Mouse (Mus musculus) gastrocnemius, adult 2 months (tissue): ENCODE results near the gene Mrgprx1. TPM values are rescaled to one million over a fixed set of nuclear protein-coding genes. Genes with fewer than 3 reads are reported as not detected.

Source experiments
- DNase-seq: peaks from one replicate; pipeline ENCODE4 v3.0.0; 2022
- H3K27ac ChIP-seq: fragments of 200-600 bp; 2 replicates; pipeline ENCODE4 v1.8.1; 2022; ENCODE audit warnings: mild to moderate bottlenecking
- H3K4me3 ChIP-seq: fragments of 200-600 bp; 2 replicates; pipeline ENCODE4 v1.8.1; 2022; ENCODE audit warnings: mild to moderate bottlenecking, moderate library complexity
- CTCF ChIP-seq: fragments of 200-600 bp; IDR thresholded peaks from 2 replicates; pipeline ENCODE4 v1.8.1; 2022; ENCODE audit warnings: antibody characterized with exemption, mild to moderate bottlenecking, moderate library complexity
- intact Hi-C: fragments of 180-260 bp; cut with DNase I; formaldehyde crosslinking; loops from one replicate; pipeline ENCODE4 v1.15.1; 2025
- long read RNA-seq, 2 experiments: library from polyadenylated mRNA; stranded (forward); transcript quantifications; one replicate each; pipeline ENCODE4 v2.0.0; 2021
- total RNA-seq, 2 experiments: library from RNA; stranded (reverse); gene quantifications; 2 replicates each; pipeline ENCODE4 v1.2.3; 2021

Mrgprx1 gene
- total RNA-seq = not detected
- long read RNA-seq, experiment 1 = 0 reads
- long read RNA-seq, experiment 2 = 0 reads

GRCm38 (mm10) chr7:48027497-48027896 lies at the start of gene Mrgprx1:
Gene Mrgprx1 (minus strand): TSS chr7:48027597.
- no peak within 1 kb of the TSS for H3K4me3 ChIP-seq
- DNase-seq = no peak
- TF ChIP-seq CTCF = no peak
- H3K27ac ChIP-seq = no peak within 1 kb of the TSS
- intact Hi-C loops = no loop called here

- intact Hi-C loops = no loop called here
- DNase-seq = no peak
- no peak overlapping the region for H3K27ac ChIP-seq
- no peak for TF ChIP-seq CTCF
- no peak overlapping the region for H3K4me3 ChIP-seq
These were observed 48.1 kb upstream of the Mrgprx1 start for GRCm38 (mm10) chr7:48075521-48075920.

GRCm38 (mm10) chr7:48046475-48047185 lies 19.2 kb upstream of the Mrgprx1 start:
- no peak for TF ChIP-seq CTCF
- intact Hi-C loops = no loop called here
- H3K27ac ChIP-seq = no peak overlapping the region
- H3K4me3 ChIP-seq = no peak overlapping the region
- DNase-seq = no peak

- DNase-seq = no peak
- TF ChIP-seq CTCF = no peak
- no peak overlapping the region for H3K4me3 ChIP-seq
- intact Hi-C loops = no loop called here
- H3K27ac ChIP-seq = no peak overlapping the region
These were observed 16.6 kb upstream of the Mrgprx1 start for GRCm38 (mm10) chr7:48044046-48044445.

- no peak overlapping the region for H3K4me3 ChIP-seq
- DNase-seq = no peak
- TF ChIP-seq CTCF = no peak
- no peak overlapping the region for H3K27ac ChIP-seq
- intact Hi-C loops = no loop called here
These were observed 9.5 kb downstream of the Mrgprx1 start for GRCm38 (mm10) chr7:48017874-48018273.

- DNase-seq = no peak
- Histone ChIP-seq H3K27ac (no peak overlapping the region), H3K4me3 (no peak overlapping the region)
- intact Hi-C loops = no loop called here
- no peak for TF ChIP-seq CTCF
These were observed 31.7 kb downstream of the Mrgprx1 start for GRCm38 (mm10) chr7:47995689-47996088.

GRCm38 (mm10) chr7:47986752-47987151 lies 40.6 kb downstream of the Mrgprx1 start:
- no peak for DNase-seq
- intact Hi-C loops = no loop called here
- no peak for TF ChIP-seq CTCF
- H3K4me3 ChIP-seq = no peak overlapping the region
- no peak overlapping the region for H3K27ac ChIP-seq

- Histone ChIP-seq H3K4me3 (no peak within 1 kb of the TSS), H3K27ac (no peak within 1 kb of the TSS)
- intact Hi-C loops = no loop called here
- no peak for DNase-seq
- no peak for TF ChIP-seq CTCF
These were observed 45.4 kb downstream of the Mrgprx1 start, which contains the start of gene Mrgpra4 for GRCm38 (mm10) chr7:47981995-47982394. Gene Mrgpra4 (minus strand): TSS chr7:47982095.

Other genes with a start within 250 kb of the Mrgprx1 start
- gene Mrgpra4, start 45.5 kb downstream of the Mrgprx1 start, total RNA-seq = not detected
- not detected for gene Mrgprb5, start 141.4 kb upstream of the Mrgprx1 start, total RNA-seq
- gene Mrgprb4, start 171.7 kb upstream of the Mrgprx1 start, total RNA-seq = not detected